Mouse (Mus musculus) myocyte (in vitro differentiated cells): ENCODE data around the gene Nfya. TPM values are rescaled to one million over a fixed set of nuclear protein-coding genes. Genes with fewer than 3 reads are reported as not detected.

Experiments used
- H3K27me3 ChIP-seq: one replicate; pipeline ENCODE4 v1.6.1; 2011; ENCODE audit not compliant: control insufficient read depth, insufficient read depth, insufficient read length
- H3K36me3 ChIP-seq: one replicate; pipeline ENCODE4 v1.6.1; 2011; ENCODE audit not compliant: control insufficient read depth, insufficient read depth
- H3K4me2 ChIP-seq: one replicate; pipeline ENCODE4 v1.6.1; 2011; ENCODE audit warnings: low read depth, control low read depth
- H3K4me3 ChIP-seq: one replicate; pipeline ENCODE4 v1.5.1; 2011; ENCODE audit warnings: mild to moderate bottlenecking, control low read depth, moderate library complexity
- H3K79me2 ChIP-seq: one replicate; pipeline ENCODE4 v1.6.1; 2011; ENCODE audit not compliant: control insufficient read depth, insufficient read depth
- H3ac ChIP-seq: one replicate; pipeline ENCODE4 v1.6.1; 2011; ENCODE audit not compliant: control insufficient read depth, insufficient read length
- CEBPB ChIP-seq: IDR thresholded peaks from 2 replicates; pipeline ENCODE4 v1.6.1; 2011; ENCODE audit warnings: mild to moderate bottlenecking, moderate library complexity; ENCODE audit not compliant: poor library complexity, insufficient read depth, severe bottlenecking
- E2F4 ChIP-seq: IDR thresholded peaks from one replicate; pipeline ENCODE4 v1.6.1; 2011; ENCODE audit warnings: mild to moderate bottlenecking, control low read depth, moderate library complexity; ENCODE audit not compliant: insufficient read depth
- MAX ChIP-seq: IDR thresholded peaks from one replicate; pipeline ENCODE4 v1.6.1; 2011; ENCODE audit warnings: low read depth, mild to moderate bottlenecking, control low read depth
- MYOD1 ChIP-seq, 3 experiments: IDR thresholded peaks; one replicate each; pipeline ENCODE4 v1.6.1; 2011; ENCODE audit warnings: control low read depth in 2 of 3, low read depth in 2 of 3, mild to moderate bottlenecking in 2 of 3, moderate library complexity in 1 of 3; ENCODE audit not compliant: insufficient read length in 2 of 3, control insufficient read depth in 1 of 3
- MYOG ChIP-seq, 3 experiments: IDR thresholded peaks; one replicate each; pipeline ENCODE4 v1.6.1; 2011; ENCODE audit warnings: control low read depth in 2 of 3, low read depth in 2 of 3, mild to moderate bottlenecking in 2 of 3; ENCODE audit not compliant: insufficient read length in 2 of 3, control insufficient read depth in 1 of 3, insufficient read depth in 1 of 3
- POLR2A ChIP-seq: IDR thresholded peaks from one replicate; pipeline ENCODE4 v1.6.1; 2011; ENCODE audit warnings: low read depth, mild to moderate bottlenecking, control low read depth, moderate library complexity; ENCODE audit not compliant: insufficient read length
- POLR2AphosphoS2 ChIP-seq: IDR thresholded peaks from one replicate; pipeline ENCODE4 v1.6.1; 2011; ENCODE audit warnings: low read depth, control low read depth; ENCODE audit not compliant: insufficient read length
- REST ChIP-seq: IDR thresholded peaks from one replicate; pipeline ENCODE4 v1.6.1; 2011; ENCODE audit warnings: mild to moderate bottlenecking, control low read depth, moderate library complexity; ENCODE audit not compliant: insufficient read depth, insufficient read length
- SRF ChIP-seq: IDR thresholded peaks from one replicate; pipeline ENCODE4 v1.6.1; 2011; ENCODE audit warnings: low read depth; ENCODE audit not compliant: control insufficient read depth, insufficient read length
- TCF12 ChIP-seq: IDR thresholded peaks from one replicate; pipeline ENCODE4 v1.6.1; 2011; ENCODE audit warnings: mild to moderate bottlenecking, control low read depth; ENCODE audit not compliant: poor library complexity, insufficient read depth, severe bottlenecking
- TCF3 ChIP-seq: IDR thresholded peaks from one replicate; pipeline ENCODE4 v1.6.1; 2011; ENCODE audit warnings: low read depth, control low read depth; ENCODE audit not compliant: insufficient read length
- USF1 ChIP-seq: IDR thresholded peaks from one replicate; pipeline ENCODE4 v1.6.1; 2011; ENCODE audit warnings: low read depth, mild to moderate bottlenecking, control low read depth, moderate library complexity
- polyA plus RNA-seq: library from polyadenylated mRNA; unstranded; fragments of >200 nt; fragmentation: generic; extraction: Trizol; gene quantifications from one replicate; pipeline ENCODE4 v1.2.1, GENCODE M21; 2012; ENCODE audit warnings: missing spikeins

Gene Nfya
- polyA plus RNA-seq, 1 experiment: 17.0 TPM

DNA sequence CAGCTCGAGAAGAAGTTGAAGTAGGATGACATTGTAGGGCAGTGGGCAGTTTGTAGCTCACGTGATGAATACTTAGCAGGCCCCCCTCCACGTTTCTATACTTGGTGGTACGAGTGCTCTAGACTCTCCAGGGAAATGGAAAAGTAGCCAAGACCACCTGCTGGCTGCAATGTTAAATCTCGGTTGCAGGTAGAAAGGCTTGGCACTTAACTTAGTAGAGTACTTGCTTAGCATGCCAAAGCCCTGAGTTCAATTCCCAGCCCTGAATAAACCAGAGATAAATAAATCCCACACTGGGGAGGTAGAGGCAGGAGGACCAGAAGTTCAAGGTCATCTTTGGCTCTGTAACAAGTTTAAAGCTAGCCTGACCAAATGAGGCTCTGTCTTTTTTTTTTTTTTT lies 24.8 kb upstream of the Nfya start:
- H3K27me3 ChIP-seq: no peaks in the 10 kb centered on the region
- no peaks in the 10 kb centered on the region for H3K79me2 ChIP-seq
- H3K36me3 ChIP-seq: no peaks in the 10 kb centered on the region
- no peak for TF ChIP-seq TCF12
- TF ChIP-seq MYOG (IDR thresholded peaks at IDR 0.05; ENCODE audit: control insufficient read depth in 1 of 3, insufficient read depth in 1 of 3, insufficient read length in 2 of 3, low read depth in 2 of 3): no peak
- TF ChIP-seq MYOD1 (IDR thresholded peaks at IDR 0.05; ENCODE audit: control insufficient read depth in 1 of 3, insufficient read length in 2 of 3, low read depth in 2 of 3): no peak
- H3K4me3 ChIP-seq: no peak overlapping the region
- no peak overlapping the region for H3ac ChIP-seq
- no peak overlapping the region for H3K4me2 ChIP-seq

DNA sequence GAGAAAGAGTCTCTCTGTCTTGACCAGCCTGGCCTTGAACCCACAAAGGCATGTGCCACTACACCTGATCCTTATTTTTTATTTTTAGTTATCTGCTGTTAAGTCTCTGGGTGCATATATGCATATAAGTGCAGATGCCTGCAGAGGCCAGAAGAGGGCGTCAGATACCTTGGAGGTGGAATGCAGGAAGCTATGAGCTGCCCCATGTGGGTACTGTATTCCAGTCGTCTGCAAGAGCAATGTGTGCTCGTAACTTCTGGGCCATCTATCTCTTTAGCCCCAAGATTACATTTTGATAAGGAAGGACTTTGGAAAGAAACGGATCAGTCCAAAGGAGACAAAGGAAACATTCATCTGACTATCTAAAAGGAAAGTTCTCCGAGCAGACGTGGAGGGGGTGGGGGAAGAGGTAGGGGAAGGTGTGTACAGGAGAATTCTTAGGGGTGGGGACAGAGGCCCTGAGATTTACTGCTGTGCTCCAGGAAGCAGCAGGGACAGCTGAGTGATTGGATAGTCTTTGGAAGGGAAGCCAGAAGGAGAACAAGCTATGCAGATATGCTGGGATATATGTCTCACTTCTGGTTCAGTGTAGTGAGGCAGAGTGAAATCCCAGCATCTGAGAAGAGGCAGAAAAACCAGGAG lies 24.1 kb upstream of the Nfya start:
- peaks cover 4% of the 10 kb centered on the region for H3K79me2 ChIP-seq
- H3ac ChIP-seq: no peak overlapping the region
- TF ChIP-seq POLR2AphosphoS2: no peak
- TF ChIP-seq E2F4: no peak
- TF ChIP-seq MYOG (IDR thresholded peaks at IDR 0.05; ENCODE audit: control insufficient read depth in 1 of 3, insufficient read depth in 1 of 3, insufficient read length in 2 of 3, low read depth in 2 of 3): no peak
- TF ChIP-seq TCF3: no peak
- no peak for TF ChIP-seq CEBPB
- no peak for TF ChIP-seq REST
- TF ChIP-seq MYOD1 (IDR thresholded peaks at IDR 0.05; ENCODE audit: control insufficient read depth in 1 of 3, insufficient read length in 2 of 3, low read depth in 2 of 3): no peak
- no peak overlapping the region for H3K4me2 ChIP-seq
- H3K36me3 ChIP-seq: no peaks in the 10 kb centered on the region
- H3K27me3 ChIP-seq: no peaks in the 10 kb centered on the region
- no peak overlapping the region for H3K4me3 ChIP-seq

DNA sequence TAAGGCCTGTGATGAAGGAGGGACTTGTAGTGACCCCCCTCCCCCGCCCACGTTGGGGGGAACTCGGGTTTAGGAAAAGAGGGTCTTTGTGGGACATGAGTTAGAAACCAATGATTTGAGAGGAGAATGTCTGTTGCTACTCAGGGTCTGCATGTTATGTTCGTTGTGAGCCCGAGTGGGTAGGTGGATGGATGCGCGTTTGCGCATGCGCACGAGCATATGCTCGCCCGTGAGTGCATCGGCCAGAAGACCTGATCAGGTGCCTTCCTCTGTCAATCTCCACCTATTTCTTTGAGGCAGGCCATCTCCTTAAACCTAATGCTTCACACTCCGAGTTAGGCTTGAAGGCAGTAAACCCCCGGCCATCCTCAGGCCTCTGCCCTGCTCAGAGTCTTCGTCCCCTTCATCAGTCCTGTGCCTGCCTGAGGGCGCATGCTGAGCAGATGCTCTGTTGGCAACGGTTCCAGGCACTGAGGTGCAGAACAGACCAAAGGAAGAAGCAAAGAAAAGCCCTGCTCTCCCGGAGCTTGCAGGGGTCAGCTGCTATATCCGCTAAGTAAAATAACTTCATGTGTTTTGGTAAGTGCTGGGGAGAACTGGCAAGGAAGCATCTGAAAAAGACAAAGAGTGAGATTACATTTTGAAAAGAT lies 23.4 kb upstream of the Nfya start:
- Histone ChIP-seq H3K36me3 (no peaks in the 10 kb centered on the region), H3K4me2 (peak overlapping the region; percentile 32), H3K27me3 (no peaks in the 10 kb centered on the region), H3K4me3 (peak overlapping the region; percentile 21), H3ac (no peak overlapping the region), H3K79me2 (peaks cover 8% of the 10 kb centered on the region)
- TF ChIP-seq MAX (no peak), MYOD1 (IDR thresholded peaks at IDR 0.05; ENCODE audit: control insufficient read depth in 1 of 3, insufficient read length in 2 of 3, low read depth in 2 of 3) (no peak), TCF12 (no peak), SRF (no peak), POLR2A (no peak), CEBPB (no peak), E2F4 (no peak), REST (no peak), TCF3 (no peak), POLR2AphosphoS2 (no peak), MYOG (IDR thresholded peaks at IDR 0.05; ENCODE audit: control insufficient read depth in 1 of 3, insufficient read depth in 1 of 3, insufficient read length in 2 of 3, low read depth in 2 of 3) (no peak), USF1 (no peak)

- H3K79me2 ChIP-seq: peaks cover 8% of the 10 kb centered on the region
- H3K27me3 ChIP-seq: no peaks in the 10 kb centered on the region
- peak within 1 kb of the TSS; percentile 21 for H3K4me3 ChIP-seq
- H3K36me3 ChIP-seq: no peaks in the 10 kb centered on the region
- no peak within 1 kb of the TSS for H3ac ChIP-seq
- TF ChIP-seq TCF3 (no peak), USF1 (no peak), POLR2AphosphoS2 (peak; percentile 38), MYOD1 (IDR thresholded peaks at IDR 0.05; ENCODE audit: control insufficient read depth in 1 of 3, insufficient read length in 2 of 3, low read depth in 2 of 3) (peak; percentile 26 to 76 (median 61)), POLR2A (peak; percentile 72), SRF (no peak), CEBPB (no peak), MAX (no peak), TCF12 (peak; percentile 18), E2F4 (no peak), REST (no peak), MYOG (IDR thresholded peaks at IDR 0.05; ENCODE audit: control insufficient read depth in 1 of 3, insufficient read depth in 1 of 3, insufficient read length in 2 of 3, low read depth in 2 of 3) (peak; percentile 36 to 91 (median 64))
- peak within 1 kb of the TSS; percentile 69 for H3K4me2 ChIP-seq
These were observed 22.7 kb upstream of the Nfya start, which contains the start of gene Apobec2 for GRCm38 (mm10) chr17:48432158-48432980. Gene Apobec2 (minus strand): TSS chr17:48432930.
